Mouse (Mus musculus): ENCODE measurements around the gene Mthfd2. TPM values are rescaled to one million over a fixed set of nuclear protein-coding genes. Genes with fewer than 3 reads are reported as not detected.
A peak's percentile ranks its signal among the peaks of the same experiment; 100 is the strongest.

The Mthfd2 gene
- polyA plus RNA-seq, 1 experiment from 2014 or later, result 20.9 TPM

GRCm38 (mm10) chr6:83265653-83266052 lies 60.1 kb downstream of the Mthfd2 start:
- Histone ChIP-seq H3K4me2 (ENCODE audit: low read depth, low read length) (no peak overlapping the region), H3K9ac (replicated peaks) (no peak overlapping the region), H3K4me1 (ENCODE audit: insufficient read depth) (no peaks in the 10 kb centered on the region), H3K27ac (ENCODE audit: low read depth) (no peak overlapping the region), H3K36me3 (replicated peaks; ENCODE audit: insufficient read depth, low read length) (no peaks in the 10 kb centered on the region), H3K27me3 (ENCODE audit: insufficient read depth, low read length) (no peaks in the 10 kb centered on the region), H3K4me3 (ENCODE audit: low read depth, low read length) (no peak overlapping the region), H3K9me3 (ENCODE audit: low read length) (no peaks in the 10 kb centered on the region)
- ATAC-seq (no peak), DNase-seq (no peak)
- 82% methylated on average over 4 of the region's 4 CpGs for WGBS (ENCODE audit: insufficient replicate concordance)
- no peak for TF ChIP-seq CTCF (IDR thresholded peaks at IDR 0.05; ENCODE audit: low read depth)
- TF ChIP-seq EP300 (IDR thresholded peaks at IDR 0.05; ENCODE audit: low read depth), result no peak

DNA sequence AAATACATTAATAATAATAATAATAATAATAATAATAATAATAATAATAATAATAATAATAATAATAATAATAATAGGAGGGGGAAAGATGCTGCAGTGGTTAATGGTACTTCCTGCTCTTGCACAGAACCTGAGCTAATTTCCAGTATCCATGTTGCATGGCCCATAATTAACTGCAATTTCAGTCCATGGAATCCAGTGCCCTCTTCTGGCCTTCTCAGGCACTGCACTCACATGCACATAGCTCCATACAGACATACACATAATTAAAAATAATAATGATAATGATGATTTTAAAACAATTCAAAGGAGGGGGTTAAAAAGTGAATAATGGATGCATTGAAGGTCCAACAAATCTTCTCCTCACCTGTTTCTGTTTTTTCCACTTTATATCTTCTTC lies 60.5 kb downstream of the Mthfd2 start:
- H3K4me2 ChIP-seq (ENCODE audit: low read depth, low read length), result no peak overlapping the region
- no peak for ATAC-seq
- H3K9ac ChIP-seq (replicated peaks), result no peak overlapping the region
- TF ChIP-seq CTCF (IDR thresholded peaks at IDR 0.05; ENCODE audit: low read depth) (peak; percentile 58), EP300 (IDR thresholded peaks at IDR 0.05; ENCODE audit: low read depth) (no peak)
- H3K4me1 ChIP-seq (ENCODE audit: insufficient read depth), result no peaks in the 10 kb centered on the region
- H3K27me3 ChIP-seq (ENCODE audit: insufficient read depth, low read length), result no peaks in the 10 kb centered on the region
- H3K27ac ChIP-seq (ENCODE audit: low read depth), result no peak overlapping the region
- H3K36me3 ChIP-seq (replicated peaks; ENCODE audit: insufficient read depth, low read length), result no peaks in the 10 kb centered on the region
- no peak overlapping the region for H3K4me3 ChIP-seq (ENCODE audit: low read depth, low read length)
- DNase-seq, result peak; percentile 27
- no peaks in the 10 kb centered on the region for H3K9me3 ChIP-seq (ENCODE audit: low read length)

DNA sequence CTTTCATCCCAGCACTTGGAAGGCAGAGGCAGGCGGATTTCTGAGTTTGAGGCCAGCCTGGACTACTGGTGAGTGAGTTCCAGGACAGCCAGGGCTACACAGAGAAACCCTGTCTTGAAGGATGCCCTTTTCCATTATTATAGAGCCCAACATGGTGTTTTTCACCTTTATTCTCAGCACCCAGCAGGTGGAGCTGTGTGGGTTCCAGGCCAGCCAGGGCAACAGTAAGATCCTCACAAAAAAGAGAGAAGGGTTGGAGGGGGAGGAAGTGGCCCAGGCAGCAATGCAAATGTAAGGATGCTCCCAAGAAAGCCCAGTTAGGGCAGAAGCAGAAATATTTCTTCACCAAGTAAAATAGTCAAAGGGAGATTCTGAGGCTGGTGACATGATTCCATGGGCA lies 61.2 kb downstream of the Mthfd2 start:
- Histone ChIP-seq H3K36me3 (replicated peaks; ENCODE audit: insufficient read depth, low read length) (no peaks in the 10 kb centered on the region), H3K9me3 (ENCODE audit: low read length) (no peaks in the 10 kb centered on the region), H3K27ac (ENCODE audit: low read depth) (no peak overlapping the region), H3K9ac (replicated peaks) (no peak overlapping the region), H3K4me2 (ENCODE audit: low read depth, low read length) (no peak overlapping the region), H3K4me1 (ENCODE audit: insufficient read depth) (no peaks in the 10 kb centered on the region), H3K4me3 (ENCODE audit: low read depth, low read length) (no peak overlapping the region), H3K27me3 (ENCODE audit: insufficient read depth, low read length) (no peaks in the 10 kb centered on the region)
- DNase-seq, result no peak
- no peak for ATAC-seq
- peak; percentile 22; the same call in 1 of the 2 replicates for TF ChIP-seq CTCF (IDR thresholded peaks at IDR 0.05; ENCODE audit: low read depth)
- no peak for TF ChIP-seq EP300 (IDR thresholded peaks at IDR 0.05; ENCODE audit: low read depth)
- 82% methylated on average over 1 of the region's 1 CpGs for WGBS (ENCODE audit: insufficient replicate concordance)

Other genes starting within 250 kb of the Mthfd2 start
- 11.6 and 11.7 TPM in 2 replicates for gene Pcgf1, start 248.0 kb downstream of the Mthfd2 start, polyA plus RNA-seq (2015; fragmentation: Nextera tagmentation; extraction: Ambion mirVana)
- gene Lbx2, start 239.5 kb downstream of the Mthfd2 start, polyA plus RNA-seq (2015; fragmentation: Nextera tagmentation; extraction: Ambion mirVana), result 0.40 and 0.51 TPM in 2 replicates
- gene Ccdc142, start 224.3 kb downstream of the Mthfd2 start, polyA plus RNA-seq (2015; fragmentation: Nextera tagmentation; extraction: Ambion mirVana), result 0.54 and 0.71 TPM in 2 replicates
- gene Gm42688, start 224.3 kb downstream of the Mthfd2 start, polyA plus RNA-seq (2015; fragmentation: Nextera tagmentation; extraction: Ambion mirVana), result 0.85 and 0.92 TPM in 2 replicates
- gene Mrpl53, start 216.9 kb downstream of the Mthfd2 start, polyA plus RNA-seq (2015; fragmentation: Nextera tagmentation; extraction: Ambion mirVana), result 88.3 and 90.2 TPM in 2 replicates
- gene Mogs, start 210.4 kb downstream of the Mthfd2 start, polyA plus RNA-seq (2015; fragmentation: Nextera tagmentation; extraction: Ambion mirVana), result 21.4 and 21.5 TPM in 2 replicates
- gene Wbp1, start 204.3 kb downstream of the Mthfd2 start, polyA plus RNA-seq (2015; fragmentation: Nextera tagmentation; extraction: Ambion mirVana), result 21.0 and 22.0 TPM in 2 replicates
- 5.1 and 5.7 TPM in 2 replicates for gene Ino80b, start 200.5 kb downstream of the Mthfd2 start, polyA plus RNA-seq (2015; fragmentation: Nextera tagmentation; extraction: Ambion mirVana)
- 7.0 and 7.1 TPM in 2 replicates for gene Rtkn, start 190.4 kb downstream of the Mthfd2 start, polyA plus RNA-seq (2015; fragmentation: Nextera tagmentation; extraction: Ambion mirVana)
- 0.17 and 0.20 TPM in 2 replicates for gene Wdr54, start 169.5 kb downstream of the Mthfd2 start, polyA plus RNA-seq (2015; fragmentation: Nextera tagmentation; extraction: Ambion mirVana)
- 0.25 and 0.27 TPM in 2 replicates for gene 1700003E16Rik, start 169.5 kb downstream of the Mthfd2 start, polyA plus RNA-seq (2015; fragmentation: Nextera tagmentation; extraction: Ambion mirVana)
- gene Dctn1, start 160.0 kb downstream of the Mthfd2 start, polyA plus RNA-seq (2015; fragmentation: Nextera tagmentation; extraction: Ambion mirVana), result 13.2 and 14.7 TPM in 2 replicates
- 0.04 and 0.05 TPM in 2 replicates for gene Slc4a5, start 106.1 kb downstream of the Mthfd2 start, polyA plus RNA-seq (2015; fragmentation: Nextera tagmentation; extraction: Ambion mirVana)
- 17.2 and 20.9 TPM in 2 replicates for gene Mob1a, start 108 bp upstream of the Mthfd2 start, polyA plus RNA-seq (2015; fragmentation: Nextera tagmentation; extraction: Ambion mirVana)
- 277 and 286 TPM in 2 replicates for gene Bola3, start 23.2 kb upstream of the Mthfd2 start, polyA plus RNA-seq (2015; fragmentation: Nextera tagmentation; extraction: Ambion mirVana)
- gene Tet3, start 133.2 kb upstream of the Mthfd2 start, polyA plus RNA-seq (2015; fragmentation: Nextera tagmentation; extraction: Ambion mirVana), result 7.9 and 8.5 TPM in 2 replicates
- 24.7 and 25.8 TPM in 2 replicates for gene Dguok, start 181.1 kb upstream of the Mthfd2 start, polyA plus RNA-seq (2015; fragmentation: Nextera tagmentation; extraction: Ambion mirVana)
- 2.1 and 2.6 TPM in 2 replicates for gene Actg2, start 210.4 kb upstream of the Mthfd2 start, polyA plus RNA-seq (2015; fragmentation: Nextera tagmentation; extraction: Ambion mirVana)
- 8.6 and 9.1 TPM in 2 replicates for gene Stambp, start 246.8 kb upstream of the Mthfd2 start, polyA plus RNA-seq (2015; fragmentation: Nextera tagmentation; extraction: Ambion mirVana)